Mouse (Mus musculus): ENCODE results near the gene Adam19. TPM values are rescaled to one million over a fixed set of nuclear protein-coding genes. Genes with fewer than 3 reads are reported as not detected.

The Adam19 gene
- polyA plus RNA-seq, 1 experiment from 2014 or later = 14.5 TPM

DNA sequence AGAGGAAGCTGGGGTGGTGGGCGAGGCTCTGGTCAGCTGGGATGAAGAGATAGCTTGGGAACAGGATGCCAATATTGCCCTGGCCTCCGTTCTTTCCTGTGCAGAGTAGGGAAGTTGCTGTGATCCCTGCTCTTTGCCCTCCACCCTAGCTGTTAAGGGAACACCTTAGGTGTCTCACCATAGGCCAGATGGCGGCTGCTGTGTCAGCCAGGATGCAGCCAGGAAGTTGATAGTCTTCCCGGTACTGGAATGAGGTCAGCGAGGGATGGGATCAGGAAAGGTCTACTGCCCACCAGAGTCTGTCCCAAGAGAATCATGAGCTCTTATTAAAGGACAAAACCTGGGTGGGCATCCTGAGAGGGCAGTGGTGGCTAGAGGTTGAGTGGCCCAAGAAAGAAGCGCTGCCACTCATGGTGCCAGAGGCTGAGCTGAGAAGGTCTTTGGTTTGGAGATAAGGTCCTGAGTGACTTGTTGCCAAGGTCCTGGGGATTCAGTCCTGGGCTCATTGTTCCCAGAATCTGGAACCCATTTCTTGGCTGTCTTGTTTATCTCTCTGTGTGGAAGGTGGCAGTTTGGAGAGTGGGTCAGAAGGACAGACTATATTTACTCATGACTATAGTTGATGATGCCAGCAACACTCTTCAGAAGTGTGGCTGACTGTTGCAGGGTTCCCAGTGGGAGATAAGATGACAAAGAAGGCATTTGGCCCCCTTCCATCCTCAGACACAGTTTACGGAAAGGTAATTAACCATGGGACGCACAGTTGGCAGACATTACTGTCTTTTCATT lies 54.6 kb downstream of the Adam19 start:
- Histone ChIP-seq H3K9me3 (ENCODE audit: control insufficient read depth, low read length) (no peaks in the 10 kb centered on the region), H3K4me2 (replicated peaks) (no peak overlapping the region), H3K4me3 (replicated peaks; ENCODE audit: low read length) (no peak overlapping the region), H3K27ac (no peak overlapping the region), H3K4me1 (replicated peaks; ENCODE audit: control insufficient read depth, insufficient read depth, low read length) (no peaks in the 10 kb centered on the region), H3K36me3 (replicated peaks; ENCODE audit: control insufficient read depth, insufficient read depth) (peaks cover 13% of the 10 kb centered on the region), H3K9ac (no peak overlapping the region), H3K27me3 (ENCODE audit: control insufficient read depth, insufficient read depth, low read length) (no peaks in the 10 kb centered on the region)
- WGBS = 86% methylated on average over 8 of the region's 8 CpGs
- DNase-seq (ENCODE audit: low spot score) (no peak), ATAC-seq (ENCODE audit: low FRiP score) (no peak)

DNA sequence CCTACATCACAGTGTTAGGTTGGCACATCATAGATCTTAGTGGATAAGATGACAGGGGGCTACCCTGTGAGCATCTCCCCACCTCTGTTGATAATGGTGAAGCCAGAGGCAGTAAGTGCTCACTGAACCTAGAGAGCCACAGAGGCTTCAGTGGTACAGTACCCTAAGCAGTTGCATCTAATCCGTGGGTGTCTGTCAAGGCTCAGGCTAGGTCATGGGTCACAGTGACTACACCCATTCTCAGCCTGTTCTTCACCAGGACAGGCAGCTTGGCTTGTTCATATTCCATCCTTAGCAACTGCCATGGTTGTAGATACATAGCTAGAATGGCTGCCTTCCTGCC lies 55.1 kb downstream of the Adam19 start:
- H3K4me2 ChIP-seq (replicated peaks) = no peak overlapping the region
- ATAC-seq (ENCODE audit: low FRiP score) = no peak
- WGBS = 89% methylated on average over 1 of the region's 1 CpGs

DNA sequence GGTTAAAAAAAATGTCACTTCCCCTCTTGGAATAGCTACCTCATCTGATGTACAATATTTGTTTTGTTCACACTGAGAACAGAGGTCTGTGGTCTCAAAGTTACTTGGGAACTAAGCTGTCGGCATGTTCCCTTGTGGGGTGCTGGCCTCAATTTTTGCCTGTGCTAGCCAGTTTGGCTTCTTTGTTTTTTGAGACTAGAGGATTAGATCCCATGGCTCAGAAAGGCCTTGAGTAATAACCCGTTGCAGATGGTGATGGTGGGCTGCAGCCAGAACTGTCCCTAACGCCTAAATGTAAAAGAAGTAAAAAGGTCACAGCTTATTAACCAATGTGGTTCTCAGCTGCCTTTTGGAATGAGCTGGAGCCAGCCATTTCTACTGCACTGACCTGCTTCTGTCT lies 57.4 kb downstream of the Adam19 start:
- DNase-seq (ENCODE audit: low spot score) = no peak
- no peak for ATAC-seq (ENCODE audit: low FRiP score)
- Histone ChIP-seq H3K27me3 (ENCODE audit: control insufficient read depth, insufficient read depth, low read length) (no peaks in the 10 kb centered on the region), H3K4me3 (replicated peaks; ENCODE audit: low read length) (no peak overlapping the region), H3K9me3 (ENCODE audit: control insufficient read depth, low read length) (no peaks in the 10 kb centered on the region), H3K9ac (no peak overlapping the region), H3K27ac (no peak overlapping the region), H3K36me3 (replicated peaks; ENCODE audit: control insufficient read depth, insufficient read depth) (peaks cover 18% of the 10 kb centered on the region), H3K4me2 (replicated peaks) (no peak overlapping the region), H3K4me1 (replicated peaks; ENCODE audit: control insufficient read depth, insufficient read depth, low read length) (no peaks in the 10 kb centered on the region)
- WGBS = 79% methylated on average over 3 of the region's 3 CpGs

More for the DNA sequence above, 55.1 kb downstream of the Adam19 start:
- no peak overlapping the region for H3K27ac ChIP-seq
- H3K36me3 ChIP-seq (replicated peaks; ENCODE audit: control insufficient read depth, insufficient read depth) = peaks cover 15% of the 10 kb centered on the region
- H3K9me3 ChIP-seq (ENCODE audit: control insufficient read depth, low read length) = no peaks in the 10 kb centered on the region
- H3K4me3 ChIP-seq (replicated peaks; ENCODE audit: low read length) = no peak overlapping the region
- DNase-seq (ENCODE audit: low spot score) = no peak
- no peaks in the 10 kb centered on the region for H3K27me3 ChIP-seq (ENCODE audit: control insufficient read depth, insufficient read depth, low read length)
- H3K9ac ChIP-seq = no peak overlapping the region
- H3K4me1 ChIP-seq (replicated peaks; ENCODE audit: control insufficient read depth, insufficient read depth, low read length) = no peaks in the 10 kb centered on the region

DNA sequence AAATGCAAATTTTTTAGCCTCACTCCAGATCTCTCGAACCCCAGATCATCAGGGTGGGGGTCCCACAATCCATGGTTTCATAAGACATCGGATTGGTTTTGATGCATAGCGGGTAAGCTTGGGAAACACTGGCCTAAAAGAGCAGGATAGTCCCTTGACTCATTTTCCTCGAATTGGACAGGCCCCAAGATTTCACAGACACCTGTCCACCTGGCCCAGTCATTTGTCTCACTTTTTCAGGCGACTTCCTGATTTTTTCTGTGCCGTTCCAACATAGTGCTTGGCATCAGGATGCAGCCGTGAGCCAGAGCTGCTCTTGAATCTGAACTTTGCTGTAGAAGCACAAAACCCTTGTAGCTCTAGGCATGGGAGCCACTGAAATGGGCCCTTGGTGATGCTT lies 58.4 kb downstream of the Adam19 start:
- no peak for ATAC-seq (ENCODE audit: low FRiP score)
- H3K27ac ChIP-seq = no peak overlapping the region
- no peaks in the 10 kb centered on the region for H3K27me3 ChIP-seq (ENCODE audit: control insufficient read depth, insufficient read depth, low read length)
- no peaks in the 10 kb centered on the region for H3K4me1 ChIP-seq (replicated peaks; ENCODE audit: control insufficient read depth, insufficient read depth, low read length)
- 93% methylated on average over 7 of the region's 7 CpGs for WGBS
- H3K9me3 ChIP-seq (ENCODE audit: control insufficient read depth, low read length) = no peaks in the 10 kb centered on the region
- no peak for DNase-seq (ENCODE audit: low spot score)
- H3K9ac ChIP-seq = no peak overlapping the region
- H3K4me2 ChIP-seq (replicated peaks) = no peak overlapping the region
- H3K36me3 ChIP-seq (replicated peaks; ENCODE audit: control insufficient read depth, insufficient read depth) = peaks cover 25% of the 10 kb centered on the region
- no peak overlapping the region for H3K4me3 ChIP-seq (replicated peaks; ENCODE audit: low read length)

DNA sequence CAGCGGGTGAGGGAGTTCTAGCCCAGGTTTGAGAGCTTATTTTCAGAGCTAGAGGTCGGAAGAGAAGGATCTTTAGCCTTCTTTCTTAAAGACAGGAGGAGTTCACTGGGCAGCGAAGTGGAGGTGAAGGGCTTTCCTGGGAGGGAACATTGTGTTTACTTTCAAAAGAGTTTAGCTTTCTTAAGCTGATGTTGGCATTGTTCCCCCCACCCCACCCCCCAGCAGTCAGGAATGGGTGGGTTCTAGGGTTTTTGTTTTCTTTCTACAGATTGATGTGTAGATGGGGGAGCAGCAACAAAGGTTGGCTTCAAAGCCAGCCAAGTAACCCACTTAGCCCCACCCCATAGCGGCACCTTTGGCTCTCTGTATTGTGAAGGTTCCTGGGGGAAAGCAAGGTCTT lies 59.2 kb downstream of the Adam19 start:
- H3K27me3 ChIP-seq (ENCODE audit: control insufficient read depth, insufficient read depth, low read length) = no peaks in the 10 kb centered on the region
- no peak overlapping the region for H3K4me2 ChIP-seq (replicated peaks)
- 66% methylated on average over 4 of the region's 4 CpGs for WGBS
- ATAC-seq (ENCODE audit: low FRiP score) (no peak), DNase-seq (ENCODE audit: low spot score) (no peak)
- no peaks in the 10 kb centered on the region for H3K9me3 ChIP-seq (ENCODE audit: control insufficient read depth, low read length)
- H3K36me3 ChIP-seq (replicated peaks; ENCODE audit: control insufficient read depth, insufficient read depth) = peaks cover 32% of the 10 kb centered on the region
- H3K4me1 ChIP-seq (replicated peaks; ENCODE audit: control insufficient read depth, insufficient read depth, low read length) = no peaks in the 10 kb centered on the region
- no peak overlapping the region for H3K9ac ChIP-seq
- H3K27ac ChIP-seq = no peak overlapping the region
- H3K4me3 ChIP-seq (replicated peaks; ENCODE audit: low read length) = no peak overlapping the region

DNA sequence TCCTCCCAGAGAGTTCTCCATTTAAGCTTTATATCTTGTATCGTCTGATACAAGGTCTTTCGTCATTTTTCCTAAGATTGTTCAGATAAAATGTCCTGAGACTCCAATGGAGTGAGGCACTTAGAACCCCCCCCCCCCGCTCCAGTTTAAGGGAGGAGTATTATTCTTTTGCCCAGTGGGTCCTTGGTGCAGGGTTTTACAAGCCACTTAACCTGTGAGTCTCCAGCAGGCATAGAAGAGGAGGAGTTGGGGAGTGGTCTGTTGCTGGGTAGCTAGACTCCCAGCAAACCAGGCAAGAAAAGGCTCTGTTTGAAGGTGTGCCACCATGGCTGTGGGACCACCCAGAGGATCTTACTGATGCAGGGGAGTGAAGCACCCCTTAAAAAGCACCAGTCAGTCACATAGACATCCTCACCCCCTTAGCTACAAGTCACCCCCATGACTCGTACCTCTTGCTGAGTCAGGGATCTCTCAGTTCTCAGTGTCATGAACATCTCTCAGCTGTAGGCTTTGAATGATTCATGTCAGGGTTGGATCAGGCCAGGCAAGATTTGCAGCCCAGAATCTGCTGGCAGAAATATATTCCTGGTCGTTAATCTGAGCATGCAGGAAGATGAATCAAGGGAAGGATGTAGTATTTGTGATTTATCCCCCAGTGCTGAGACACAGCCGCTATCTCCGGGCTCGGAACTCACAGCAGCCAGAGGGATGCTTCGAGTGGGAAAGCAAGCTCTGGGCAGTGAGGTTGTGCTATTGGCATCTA lies 59.8 kb downstream of the Adam19 start:
- Histone ChIP-seq H3K27me3 (ENCODE audit: control insufficient read depth, insufficient read depth, low read length) (no peaks in the 10 kb centered on the region), H3K4me3 (replicated peaks; ENCODE audit: low read length) (no peak overlapping the region), H3K27ac (no peak overlapping the region), H3K4me1 (replicated peaks; ENCODE audit: control insufficient read depth, insufficient read depth, low read length) (no peaks in the 10 kb centered on the region), H3K4me2 (replicated peaks) (no peak overlapping the region), H3K9ac (no peak overlapping the region), H3K9me3 (ENCODE audit: control insufficient read depth, low read length) (no peaks in the 10 kb centered on the region), H3K36me3 (replicated peaks; ENCODE audit: control insufficient read depth, insufficient read depth) (peaks cover 38% of the 10 kb centered on the region)
- DNase-seq (ENCODE audit: low spot score) = no peak
- WGBS = 86% methylated on average over 9 of the region's 9 CpGs
- no peak for ATAC-seq (ENCODE audit: low FRiP score)

DNA sequence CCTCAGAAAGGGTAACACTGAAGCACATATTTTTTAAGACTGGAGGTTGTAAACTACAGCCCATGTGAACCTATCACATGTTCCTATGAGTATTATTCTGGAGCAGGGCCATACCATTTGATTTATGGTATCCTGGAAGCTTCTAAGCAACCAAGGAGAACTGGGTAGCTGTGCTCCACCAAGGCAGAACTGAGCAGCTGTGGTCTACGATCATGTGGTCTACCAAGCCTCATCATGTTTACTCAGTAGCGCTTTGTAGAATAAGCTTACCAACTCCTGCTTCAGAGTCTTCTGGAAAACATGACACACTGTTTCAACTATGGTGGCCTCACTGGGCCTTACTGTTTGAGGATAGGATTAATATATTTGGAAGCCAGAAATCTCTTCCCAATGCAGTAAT lies 60.7 kb downstream of the Adam19 start:
- Histone ChIP-seq H3K27me3 (ENCODE audit: control insufficient read depth, insufficient read depth, low read length) (no peaks in the 10 kb centered on the region), H3K4me3 (replicated peaks; ENCODE audit: low read length) (no peak overlapping the region), H3K36me3 (replicated peaks; ENCODE audit: control insufficient read depth, insufficient read depth) (peaks cover 46% of the 10 kb centered on the region), H3K4me2 (replicated peaks) (no peak overlapping the region), H3K4me1 (replicated peaks; ENCODE audit: control insufficient read depth, insufficient read depth, low read length) (no peaks in the 10 kb centered on the region), H3K9me3 (ENCODE audit: control insufficient read depth, low read length) (no peaks in the 10 kb centered on the region), H3K9ac (no peak overlapping the region), H3K27ac (no peak overlapping the region)
- DNase-seq (ENCODE audit: low spot score) = no peak
- WGBS = 96% methylated on average over 2 of the region's 2 CpGs
- no peak for ATAC-seq (ENCODE audit: low FRiP score)

DNA sequence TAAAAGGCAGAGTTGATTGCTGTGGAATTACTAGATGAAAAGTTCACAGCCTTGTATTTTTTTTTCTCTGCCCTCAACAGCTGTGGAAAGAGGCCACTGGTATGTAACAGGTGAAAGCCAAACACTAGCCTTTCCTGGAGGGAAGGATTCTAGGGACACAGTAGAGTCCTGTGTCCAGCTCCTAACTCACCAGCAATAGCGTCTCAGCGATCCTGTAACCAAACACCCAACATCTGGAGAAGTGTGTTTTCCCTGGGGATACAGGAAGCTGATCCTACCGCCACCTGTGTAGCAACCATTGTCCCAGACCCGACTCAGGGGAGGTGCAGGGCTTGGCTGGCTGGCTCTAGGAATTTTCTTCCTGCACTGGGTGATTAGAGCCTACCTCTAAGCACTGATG lies 63.8 kb downstream of the Adam19 start:
- Histone ChIP-seq H3K4me3 (replicated peaks; ENCODE audit: low read length) (no peak overlapping the region), H3K4me1 (replicated peaks; ENCODE audit: control insufficient read depth, insufficient read depth, low read length) (no peaks in the 10 kb centered on the region), H3K27me3 (ENCODE audit: control insufficient read depth, insufficient read depth, low read length) (no peaks in the 10 kb centered on the region), H3K4me2 (replicated peaks) (no peak overlapping the region), H3K36me3 (replicated peaks; ENCODE audit: control insufficient read depth, insufficient read depth) (peaks cover 53% of the 10 kb centered on the region), H3K9me3 (ENCODE audit: control insufficient read depth, low read length) (no peaks in the 10 kb centered on the region), H3K9ac (no peak overlapping the region), H3K27ac (no peak overlapping the region)
- ATAC-seq (ENCODE audit: low FRiP score) (no peak), DNase-seq (ENCODE audit: low spot score) (no peak)
- WGBS = 35% methylated on average over 4 of the region's 4 CpGs

DNA sequence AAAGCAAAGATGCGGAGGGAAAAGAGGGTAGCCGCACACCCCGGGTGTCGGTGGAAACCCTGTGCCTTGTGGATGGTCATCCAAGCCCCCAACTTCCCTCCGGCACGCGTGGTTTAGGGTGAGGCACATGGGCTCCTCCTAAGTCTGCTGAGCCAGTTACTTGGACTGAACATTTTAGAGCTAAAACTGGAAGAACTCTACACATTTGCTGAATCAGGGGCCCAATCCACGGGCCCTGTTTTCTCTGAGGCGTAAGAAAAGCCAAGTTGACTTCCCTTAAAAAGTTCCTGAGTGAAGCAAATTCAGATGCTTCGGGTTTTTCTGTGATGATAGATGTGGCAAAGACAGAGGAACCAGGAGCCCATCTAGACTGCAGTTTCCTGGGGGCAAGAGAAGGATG lies 64.3 kb downstream of the Adam19 start:
- Histone ChIP-seq H3K4me3 (replicated peaks; ENCODE audit: low read length) (no peak overlapping the region), H3K36me3 (replicated peaks; ENCODE audit: control insufficient read depth, insufficient read depth) (peaks cover 54% of the 10 kb centered on the region), H3K27ac (no peak overlapping the region), H3K9ac (no peak overlapping the region), H3K27me3 (ENCODE audit: control insufficient read depth, insufficient read depth, low read length) (no peaks in the 10 kb centered on the region), H3K4me1 (replicated peaks; ENCODE audit: control insufficient read depth, insufficient read depth, low read length) (no peaks in the 10 kb centered on the region), H3K4me2 (replicated peaks) (no peak overlapping the region), H3K9me3 (ENCODE audit: control insufficient read depth, low read length) (no peaks in the 10 kb centered on the region)
- no peak for DNase-seq (ENCODE audit: low spot score)
- 91% methylated on average over 10 of the region's 10 CpGs for WGBS
- no peak for ATAC-seq (ENCODE audit: low FRiP score)

Measured in hindbrain, embryonic 14.5 days (tissue).